Mouse (Mus musculus): Measurements from ENCODE around the gene Kbtbd3. TPM values are rescaled to one million over a fixed set of nuclear protein-coding genes. Genes with fewer than 3 reads are reported as not detected.

The Kbtbd3 gene
- 5.0 and 5.1 TPM in 2 replicates for polyA plus RNA-seq (2012; rRNA removed)

DNA sequence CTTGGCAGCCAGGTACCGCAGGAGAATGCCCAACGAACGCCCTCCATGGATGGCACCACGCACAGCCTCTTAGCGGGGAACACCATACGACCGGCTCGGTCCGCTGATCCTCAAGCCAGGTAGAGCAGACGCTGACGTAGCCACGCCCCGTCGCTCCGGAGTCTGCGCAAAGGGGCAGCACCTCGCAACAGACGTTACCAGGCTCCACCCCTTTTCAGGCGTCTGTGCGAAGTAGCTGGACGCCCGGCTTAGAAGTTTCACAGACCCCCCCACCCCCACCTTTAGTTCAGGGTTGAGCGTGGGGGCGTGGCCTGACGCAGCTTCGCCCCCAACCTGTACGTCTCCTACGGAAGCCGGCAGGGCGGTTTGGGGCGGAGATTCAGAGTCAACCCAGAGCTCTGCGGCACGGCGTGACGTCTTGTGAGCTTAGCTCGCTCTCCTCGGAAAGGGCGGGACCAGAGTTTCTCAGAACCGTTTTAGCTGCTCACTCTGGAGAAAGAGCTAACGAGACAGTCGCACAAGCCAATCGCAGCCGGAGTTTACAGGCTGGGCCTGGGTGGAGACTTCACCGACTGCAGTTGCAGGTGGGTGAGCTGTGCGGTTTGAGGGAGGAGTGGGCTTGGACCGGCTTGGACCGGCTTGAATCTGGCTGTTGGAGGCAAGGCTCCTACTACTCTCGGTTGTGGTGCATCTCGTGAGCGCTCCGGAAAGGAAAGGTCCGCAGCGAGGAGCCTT is at the start of gene Kbtbd3, which contains the start of gene Aasdhppt:
Kbtbd3 (plus strand) TSS at position 483 of the 735 bp plus-strand sequence.
Aasdhppt (minus strand) TSS at position 121 of the 735 bp plus-strand sequence.
- peak; percentile 99 to 100 for DNase-seq (ENCODE audit: extremely low spot score in 1 of 2, low spot score in 1 of 2)

DNA sequence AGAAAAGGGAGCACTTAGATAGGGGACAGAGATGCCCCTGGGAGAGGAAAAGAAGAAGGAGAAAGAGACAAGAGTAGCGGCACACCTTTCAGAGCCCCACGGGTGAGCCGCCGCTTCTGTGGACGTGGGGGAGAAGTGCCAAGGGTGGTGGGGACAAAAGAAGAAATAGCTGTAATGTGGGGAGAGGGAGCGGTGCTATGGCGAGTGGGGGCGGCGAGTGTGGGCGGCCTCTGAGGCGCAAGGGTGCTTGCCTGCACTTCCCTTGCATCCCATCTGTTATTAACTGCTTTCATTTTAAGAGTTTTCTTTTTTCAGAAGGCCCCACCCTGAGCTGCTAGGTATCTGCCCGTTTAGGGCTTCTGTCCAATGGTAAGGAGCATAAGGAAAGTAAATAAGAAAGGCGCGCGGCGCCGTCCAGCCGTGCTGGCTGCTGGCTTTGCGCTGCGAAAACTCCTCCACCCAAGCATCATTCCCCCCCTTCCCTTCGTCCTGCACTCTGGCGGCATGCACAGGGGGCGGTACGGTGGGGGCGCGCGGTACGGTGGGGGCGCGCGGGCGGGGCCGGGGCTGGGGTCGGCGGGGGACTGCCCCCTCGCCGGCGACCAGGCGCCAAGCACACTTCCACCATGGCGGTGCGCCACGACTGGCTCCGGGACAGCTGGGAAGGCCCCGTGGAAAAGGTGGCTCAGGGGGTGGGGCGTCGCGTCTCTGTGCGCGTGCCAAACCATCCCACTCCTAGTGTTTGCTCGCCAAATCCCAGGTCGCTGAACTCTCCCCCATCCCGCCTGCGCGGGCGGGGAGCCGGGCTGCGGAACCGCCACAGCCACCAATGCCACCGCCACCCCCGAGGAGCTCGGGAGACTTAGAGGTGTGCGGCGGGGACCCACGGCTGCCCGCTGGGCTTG is 49.5 kb upstream of the Kbtbd3 start:
- DNase-seq (ENCODE audit: extremely low spot score in 1 of 2, low spot score in 1 of 2) = no peak

DNA sequence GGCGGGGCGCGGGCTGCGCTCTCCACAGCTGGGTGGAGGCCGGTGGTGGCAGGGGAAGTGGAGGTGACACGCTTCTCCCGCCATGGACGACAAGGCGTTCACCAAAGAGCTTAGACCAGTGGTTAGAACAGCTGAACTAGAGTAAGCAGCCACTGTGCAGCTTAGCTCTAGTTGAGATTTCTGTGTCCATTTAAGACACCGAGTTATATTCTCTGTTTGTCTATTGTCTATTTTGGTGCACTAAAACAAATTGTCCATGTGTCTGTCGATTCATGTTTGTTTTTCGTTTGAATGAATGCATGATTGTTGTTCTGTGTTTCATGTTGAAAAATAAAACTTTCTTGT is 48.9 kb upstream of the Kbtbd3 start:
- DNase-seq (ENCODE audit: extremely low spot score in 1 of 2, low spot score in 1 of 2) = no peak

DNA sequence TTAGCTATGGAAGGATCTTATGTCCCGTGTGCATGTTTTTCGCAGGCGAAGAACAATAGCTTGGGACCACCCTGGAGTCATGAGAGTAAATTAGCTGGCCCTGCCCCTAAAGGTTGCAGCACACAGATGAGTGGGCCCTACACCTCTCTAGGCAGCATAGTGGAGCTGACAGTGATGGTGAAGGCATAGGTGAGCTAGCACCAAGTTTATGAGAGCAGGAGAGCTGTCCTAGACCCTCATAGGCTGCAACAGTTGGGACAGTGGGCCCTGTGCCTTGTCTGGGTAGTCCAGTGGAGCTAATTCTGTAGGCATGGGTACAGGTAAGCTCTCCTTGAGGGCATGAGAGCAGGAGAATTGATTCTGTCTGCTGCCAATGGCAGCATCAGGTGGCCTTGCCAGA is 42.8 kb upstream of the Kbtbd3 start:
- DNase-seq (ENCODE audit: extremely low spot score in 1 of 2, low spot score in 1 of 2) = no peak

DNA sequence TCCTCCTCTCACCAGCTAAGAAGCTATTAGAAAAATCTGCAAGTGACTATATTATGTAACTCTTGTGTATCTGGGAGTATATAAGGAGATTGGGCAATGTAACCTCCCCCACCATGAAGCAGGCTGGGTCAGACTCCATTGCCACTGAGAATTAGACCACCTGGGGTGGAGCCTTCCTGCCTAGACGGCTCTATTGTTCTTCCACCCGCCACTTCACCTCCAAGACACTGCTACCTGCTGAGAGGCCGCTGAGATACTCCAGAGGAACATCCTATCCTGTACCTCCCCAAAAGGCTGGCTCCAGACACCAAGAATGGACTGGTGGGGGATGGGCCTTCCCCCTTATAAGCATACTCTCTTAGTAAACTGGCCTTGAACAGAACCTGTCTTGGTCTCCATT is 25.8 kb upstream of the Kbtbd3 start:
- DNase-seq (ENCODE audit: extremely low spot score in 1 of 2, low spot score in 1 of 2) = no peak

DNA sequence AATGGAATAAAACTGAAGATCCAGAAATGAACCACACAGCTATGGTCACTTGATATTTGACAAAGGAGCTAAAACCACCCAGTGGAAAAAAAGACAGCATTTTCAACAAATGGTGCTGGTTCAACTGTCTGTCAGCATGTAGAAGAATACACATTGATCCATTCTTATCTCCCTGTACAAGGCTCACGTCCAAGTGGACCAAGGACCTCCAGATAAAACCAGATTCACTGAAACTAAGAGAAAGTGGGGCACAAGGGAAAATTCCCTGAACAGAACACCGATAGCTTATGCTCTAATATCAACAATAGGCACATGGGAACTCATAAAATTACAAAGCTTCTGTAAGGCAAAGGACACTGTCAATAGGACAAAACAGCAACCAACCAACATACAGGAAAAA is 9.2 kb upstream of the Kbtbd3 start:
- no peak for DNase-seq (ENCODE audit: extremely low spot score in 1 of 2, low spot score in 1 of 2)

DNA sequence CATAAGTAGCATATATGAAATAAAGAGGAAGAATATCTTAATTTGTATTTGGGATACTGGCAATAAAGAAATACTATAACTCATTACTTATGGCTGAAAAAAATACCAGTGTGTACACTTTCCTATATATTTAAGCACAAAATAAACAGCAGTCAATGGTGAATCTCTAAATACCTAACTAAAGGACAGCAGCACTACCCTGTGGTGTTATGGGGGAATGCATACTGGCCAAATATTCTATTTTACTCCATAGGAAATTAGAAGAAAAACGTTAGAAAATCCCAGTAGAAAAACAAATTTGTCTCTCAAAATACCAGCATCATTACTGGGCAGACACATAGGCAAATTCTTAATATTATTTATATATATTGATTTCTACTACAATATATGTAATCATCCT is 4.8 kb upstream of the Kbtbd3 start:
- DNase-seq (ENCODE audit: extremely low spot score in 1 of 2, low spot score in 1 of 2) = no peak

DNA sequence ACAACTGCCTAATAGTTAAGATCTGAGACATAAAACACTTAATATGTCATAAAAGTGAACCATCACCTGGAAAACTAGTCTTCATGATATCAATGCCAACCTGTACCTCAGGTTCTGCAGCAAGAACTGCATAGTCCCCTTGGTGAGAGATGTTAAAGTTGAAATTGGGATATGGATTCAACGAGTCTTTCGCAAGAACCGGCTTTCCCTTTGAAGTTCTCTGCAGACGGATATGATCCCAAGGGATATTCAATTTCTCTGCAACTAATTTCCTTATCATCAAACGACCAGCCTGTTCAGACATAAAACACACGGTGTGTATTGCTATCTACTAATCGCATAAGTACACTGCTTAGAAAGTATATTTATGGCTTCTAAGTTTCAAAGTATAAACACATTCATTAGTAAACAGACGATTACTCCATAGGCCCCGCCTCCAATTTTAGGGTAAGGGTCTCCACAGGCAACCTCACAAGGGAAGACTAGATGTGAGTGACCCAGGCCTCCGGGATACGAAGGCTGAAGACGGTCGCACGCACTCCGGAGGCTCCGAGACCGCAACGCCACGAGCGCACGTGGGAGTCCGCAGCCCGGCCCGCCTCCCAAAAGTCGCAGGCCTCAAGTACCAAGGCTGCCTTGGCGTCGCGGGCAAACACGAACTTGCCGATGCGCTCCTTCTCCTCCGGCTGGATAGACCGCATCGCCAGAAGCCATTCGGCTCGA is 844 bp upstream of the Kbtbd3 start:
- DNase-seq (ENCODE audit: extremely low spot score in 1 of 2, low spot score in 1 of 2) = no peak

DNA sequence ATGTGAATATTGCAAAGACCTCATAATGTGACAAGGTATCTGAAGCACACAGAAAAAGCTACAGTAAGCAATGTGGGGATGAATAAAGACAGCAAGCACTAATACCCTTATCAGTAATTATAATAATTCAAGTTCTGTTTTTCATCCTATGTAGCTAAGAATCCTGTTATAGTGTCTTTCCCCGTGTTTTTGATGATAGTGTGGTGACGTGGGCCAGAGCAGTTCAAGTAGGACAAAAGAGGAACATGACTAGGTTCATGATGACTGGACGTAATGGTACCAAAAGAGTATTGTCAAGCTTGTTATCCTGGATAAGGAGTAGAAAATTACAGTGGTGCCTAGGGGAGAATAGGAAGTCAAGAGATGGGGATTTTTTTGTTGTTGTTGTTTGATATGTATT is 1.1 kb downstream of the Kbtbd3 start:
- DNase-seq (ENCODE audit: extremely low spot score in 1 of 2, low spot score in 1 of 2) = no peak

DNA sequence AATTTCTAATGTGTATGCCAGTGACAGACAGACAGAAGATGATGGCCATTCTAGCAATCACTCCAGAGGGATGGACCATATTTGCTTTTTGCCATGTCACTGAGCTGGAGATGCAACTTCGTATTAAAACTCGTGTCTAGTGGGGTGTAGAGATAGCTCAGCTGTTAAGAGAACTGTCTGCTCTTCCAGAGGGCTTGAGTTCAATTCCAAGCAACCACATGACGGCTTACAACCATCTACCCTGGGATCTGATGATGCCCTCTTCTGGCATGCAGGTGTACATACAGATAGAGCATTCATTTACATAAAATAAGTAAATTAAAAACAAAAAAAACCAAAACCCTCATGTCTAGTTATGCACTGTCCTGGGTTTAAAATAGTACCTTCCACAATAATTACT is 1.5 kb downstream of the Kbtbd3 start:
- DNase-seq (ENCODE audit: extremely low spot score in 1 of 2, low spot score in 1 of 2) = no peak

DNA sequence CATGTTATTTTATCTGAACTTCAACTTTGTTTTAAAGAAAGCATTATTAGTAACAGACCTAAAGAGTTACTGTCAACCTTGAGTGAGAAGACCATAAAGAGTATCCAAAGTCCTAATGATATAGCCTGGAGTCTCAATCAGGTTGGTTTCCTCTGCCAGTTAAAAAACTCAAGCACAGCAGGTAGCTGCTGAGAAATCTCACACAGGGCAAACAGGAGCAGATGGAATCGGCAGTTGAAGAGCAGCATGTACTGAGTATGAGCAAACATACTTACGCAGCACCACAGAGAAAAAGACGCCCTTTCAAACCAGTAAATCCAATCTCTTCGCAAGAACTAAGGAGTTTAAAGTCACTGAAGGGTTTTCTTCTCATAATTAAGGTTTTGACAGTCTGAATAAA is 4.3 kb downstream of the Kbtbd3 start:
- DNase-seq (ENCODE audit: extremely low spot score in 1 of 2, low spot score in 1 of 2) = no peak

DNA sequence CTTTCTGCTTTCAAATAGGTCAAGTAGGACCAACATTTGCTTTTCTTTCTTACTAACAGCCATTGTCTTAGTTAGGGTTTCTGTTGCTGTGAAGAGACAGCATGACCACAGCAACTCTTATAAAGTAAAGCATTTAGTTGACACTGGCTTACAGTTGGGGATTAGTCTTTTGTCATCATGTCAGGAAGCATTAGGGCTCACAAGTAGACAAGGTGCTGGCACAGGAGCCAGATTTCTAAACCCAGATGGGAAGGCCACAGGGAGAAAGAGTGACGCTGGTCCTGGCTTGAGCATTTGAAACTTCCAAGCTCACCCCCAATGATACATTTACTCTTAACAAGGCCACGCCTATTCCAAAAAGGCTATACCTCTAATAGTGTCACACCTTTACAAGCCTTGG is 6.1 kb downstream of the Kbtbd3 start:
- no peak for DNase-seq (ENCODE audit: extremely low spot score in 1 of 2, low spot score in 1 of 2)

DNA sequence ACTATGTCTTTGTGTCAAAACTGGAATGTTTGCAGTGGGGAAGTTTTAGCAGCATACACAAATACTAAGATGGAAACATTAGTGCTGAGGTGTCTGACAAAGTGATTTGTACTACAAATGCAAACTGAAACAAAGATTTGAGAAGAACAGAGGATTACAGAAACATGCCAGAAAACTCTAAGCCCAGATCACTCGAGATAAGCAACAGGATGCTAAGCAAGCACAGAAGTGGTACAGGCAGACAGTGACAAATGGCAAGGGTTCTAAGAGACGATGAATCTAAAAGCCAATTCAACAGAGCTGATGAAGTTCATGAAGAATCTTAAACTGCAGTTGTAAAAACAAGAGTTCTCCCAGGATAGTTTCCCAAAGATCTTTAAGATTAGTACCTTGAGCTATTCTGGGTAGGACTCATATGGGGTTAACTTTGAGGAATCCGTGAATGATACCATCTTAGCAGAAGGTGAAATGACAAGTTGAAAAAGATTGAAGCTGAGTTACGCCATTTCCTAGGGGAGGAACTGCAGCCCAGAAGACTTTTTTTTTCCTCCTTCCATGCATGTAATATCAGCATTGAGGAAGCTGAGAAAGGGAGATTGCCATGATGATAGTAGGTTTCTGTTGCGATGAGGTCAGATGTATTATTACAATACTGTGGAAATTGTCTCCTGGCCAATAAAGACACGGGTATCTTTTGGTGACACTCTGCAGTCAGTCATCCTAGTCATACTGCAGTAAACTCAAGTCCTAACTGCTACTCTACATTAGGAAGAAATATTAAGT is 9.5 kb downstream of the Kbtbd3 start:
- no peak for DNase-seq (ENCODE audit: extremely low spot score in 1 of 2, low spot score in 1 of 2)

DNA sequence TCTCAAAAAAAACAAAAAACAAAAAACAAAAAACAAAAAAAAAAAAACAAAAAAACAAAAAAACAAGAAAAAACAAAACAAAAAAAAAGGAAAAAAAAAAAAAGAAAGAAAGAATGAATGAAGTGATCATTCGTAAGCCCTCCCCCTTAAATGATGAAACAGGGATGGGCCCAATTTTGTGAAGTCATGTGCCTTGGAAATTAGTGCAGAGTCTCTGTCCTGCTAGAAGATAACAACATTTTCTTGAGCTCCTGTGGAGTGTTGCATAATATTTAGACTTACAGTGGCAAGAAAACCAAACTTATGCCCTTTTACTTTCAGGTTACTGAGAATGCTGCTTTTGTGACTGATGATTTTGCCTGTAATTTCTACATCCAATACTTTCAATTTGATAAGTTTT is 43.5 kb downstream of the Kbtbd3 start:
- no peak for DNase-seq (ENCODE audit: extremely low spot score in 1 of 2, low spot score in 1 of 2)

DNA sequence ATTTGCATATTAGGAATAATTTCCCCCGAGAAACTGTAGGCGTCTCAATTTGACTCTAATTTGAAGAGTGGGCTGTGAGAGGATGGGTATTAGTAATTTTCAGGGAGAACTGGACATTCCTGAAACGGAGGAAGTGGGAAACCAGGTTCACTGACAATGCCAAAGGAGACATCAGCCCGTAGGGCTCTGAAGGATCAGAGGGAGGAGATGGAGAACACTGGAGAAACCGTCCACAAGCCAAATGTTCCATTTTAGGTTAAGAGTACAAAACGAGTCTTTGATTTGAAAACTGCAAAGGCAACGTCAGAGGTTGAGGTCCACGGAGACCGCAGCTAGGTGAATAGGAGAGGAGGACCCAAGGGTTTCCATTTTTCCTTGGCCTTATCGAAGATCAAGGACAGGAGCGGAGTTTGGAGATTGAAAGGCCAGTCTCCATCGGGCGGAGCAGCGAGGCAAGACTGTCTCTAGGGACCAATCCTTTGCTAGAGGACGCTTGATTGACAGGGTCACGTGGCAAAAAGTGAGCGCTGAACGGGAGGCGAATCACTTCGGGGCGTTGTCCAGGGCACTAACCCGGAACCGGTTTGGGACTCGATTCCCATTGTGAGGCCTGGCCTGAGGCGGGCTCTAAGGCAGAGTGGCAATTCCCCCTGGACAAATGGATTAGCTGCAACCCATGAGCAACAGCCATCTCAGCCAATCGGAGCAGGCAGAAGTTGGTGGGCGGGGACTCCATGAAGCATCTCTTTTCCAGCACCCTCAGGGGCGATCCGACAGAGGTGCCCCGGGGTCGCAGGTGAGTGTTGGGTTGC is 66.4 kb downstream of the Kbtbd3 start, which contains the start of gene Msantd4:
Msantd4 (plus strand) TSS at position 735 of the 812 bp plus-strand sequence.
- peak; percentile 99 for DNase-seq (ENCODE audit: extremely low spot score in 1 of 2, low spot score in 1 of 2)

DNA sequence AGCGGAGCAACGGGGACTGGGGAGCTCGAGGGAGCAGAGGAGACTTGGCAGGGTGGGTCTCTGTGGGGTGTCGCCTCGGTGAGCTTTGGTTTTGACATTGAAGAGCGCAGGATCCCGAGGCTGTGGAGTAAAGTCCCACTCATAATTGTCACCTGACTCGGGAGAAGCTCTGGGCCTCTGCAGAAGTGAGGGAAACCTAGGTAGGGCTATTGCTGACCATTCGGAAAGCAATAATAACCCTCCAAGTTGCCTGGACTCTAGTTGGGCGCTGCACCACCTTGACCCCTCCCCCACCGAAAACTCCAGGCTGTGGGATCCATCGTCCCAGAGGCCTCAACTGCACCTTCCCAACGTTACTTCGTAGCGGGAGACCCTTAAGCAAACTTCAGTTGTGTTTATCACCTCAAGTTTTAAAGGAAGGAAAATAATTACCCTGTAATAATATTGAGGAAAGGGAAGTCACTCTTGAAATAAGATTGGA is 67.0 kb downstream of the Kbtbd3 start:
- no peak for DNase-seq (ENCODE audit: extremely low spot score in 1 of 2, low spot score in 1 of 2)
